Mouse (Mus musculus) CH12.LX (cell line): ENCODE results near the gene Dnah17. TPM values are rescaled to one million over a fixed set of nuclear protein-coding genes. Genes with fewer than 3 reads are reported as not detected.

Experiments
- DNase-seq: peaks from one replicate; pipeline ENCODE4 v3.0.0-alpha.2; 2013; ENCODE audit errors: extremely low read depth
- H3K27ac ChIP-seq: 2 replicates; pipeline ENCODE4 v1.5.1; 2012; ENCODE audit warnings: low read depth, mild to moderate bottlenecking, control low read depth, moderate library complexity; ENCODE audit not compliant: insufficient read depth
- H3K27me3 ChIP-seq: replicated peaks from 2 replicates; pipeline ENCODE3; 2012; ENCODE audit warnings: inconsistent platforms
- H3K36me3 ChIP-seq, 2 experiments: replicated peaks in 1 of 2; 2 replicates each; pipeline versions ENCODE3 to v1.6.1; 2012; ENCODE audit warnings: inconsistent platforms in 1 of 2, low read length in 1 of 2, mild to moderate bottlenecking in 1 of 2, mixed read lengths in 1 of 2, moderate library complexity in 1 of 2; ENCODE audit not compliant: control insufficient read depth in 1 of 2, insufficient read depth in 1 of 2
- H3K4me1 ChIP-seq, 2 experiments: 2 replicates each; pipeline ENCODE4 v1.6.1; 2012; ENCODE audit warnings: inconsistent platforms in 1 of 2, moderate library complexity in 1 of 2; ENCODE audit not compliant: insufficient read depth in 2 of 2, control insufficient read depth in 1 of 2
- H3K4me2 ChIP-seq: 2 replicates; pipeline ENCODE4 v1.6.1; 2012; ENCODE audit warnings: low read depth, mild to moderate bottlenecking, control low read depth; ENCODE audit not compliant: poor library complexity, insufficient read depth, severe bottlenecking
- H3K4me3 ChIP-seq, 3 experiments: fragments of 150-350 bp in 1 of 3; sonication (generic) in 1 of 3; replicated peaks in 1 of 3; 2 replicates each; pipeline versions ENCODE3 to v1.5.1; 2011 to 2012; ENCODE audit warnings: low read depth in 2 of 3, low read length in 2 of 3, mild to moderate bottlenecking in 2 of 3, moderate library complexity in 2 of 3, control low read depth in 1 of 3, improper control_type of control experiment in 1 of 3, inconsistent platforms in 1 of 3, mixed read lengths in 1 of 3; ENCODE audit not compliant: poor library complexity in 1 of 3
- H3K79me2 ChIP-seq: replicated peaks from 2 replicates; pipeline ENCODE4 v1.6.1; 2012; ENCODE audit warnings: mild to moderate bottlenecking, moderate library complexity; ENCODE audit not compliant: control insufficient read depth, poor library complexity, insufficient read depth, severe bottlenecking; ENCODE audit errors: extremely low read depth
- H3K9ac ChIP-seq: 2 replicates; pipeline ENCODE4 v1.6.1; 2012; ENCODE audit warnings: low read depth, mild to moderate bottlenecking, control low read depth, moderate library complexity; ENCODE audit not compliant: insufficient read depth
- H3K9me3 ChIP-seq: replicated peaks from 2 replicates; pipeline ENCODE3; 2012; ENCODE audit warnings: low read length, inconsistent platforms, mixed read lengths
- BHLHE40 ChIP-seq: IDR thresholded peaks from 2 replicates; pipeline ENCODE4 v1.6.1; 2011; ENCODE audit warnings: mild to moderate bottlenecking, low read depth, low read length, improper control_type of control experiment
- CHD1 ChIP-seq: IDR thresholded peaks from 2 replicates; pipeline ENCODE4 v1.6.1; 2012; ENCODE audit warnings: low read depth, low read length, improper control_type of control experiment, inconsistent platforms
- CHD2 ChIP-seq: IDR thresholded peaks from 2 replicates; pipeline ENCODE4 v1.6.1; 2011; ENCODE audit warnings: low read length, improper control_type of control experiment
- CTCF ChIP-seq, 2 experiments: IDR thresholded peaks in 1 of 2; conservative IDR thresholded peaks in 1 of 2; 2 replicates each; pipeline ENCODE4 v1.5.1; 2011 to 2012; ENCODE audit warnings: low read depth in 2 of 2, low read length in 2 of 2, improper control_type of control experiment in 1 of 2, inconsistent platforms in 1 of 2, mild to moderate bottlenecking in 1 of 2, moderate library complexity in 1 of 2
- EP300 ChIP-seq: IDR thresholded peaks from 2 replicates; pipeline ENCODE4 v1.6.1; 2011; ENCODE audit warnings: low read length, improper control_type of control experiment
- ETS1 ChIP-seq: conservative IDR thresholded peaks from 2 replicates; pipeline ENCODE4 v1.6.1; 2012; ENCODE audit warnings: low read depth, mild to moderate bottlenecking, inconsistent platforms, low read length, improper control_type of control experiment, moderate library complexity
- GABPA ChIP-seq: IDR thresholded peaks from 2 replicates; pipeline ENCODE4 v1.6.1; 2012; ENCODE audit warnings: low read depth, low read length, improper control_type of control experiment, inconsistent platforms; ENCODE audit not compliant: insufficient replicate concordance
- HCFC1 ChIP-seq: IDR thresholded peaks from 2 replicates; pipeline ENCODE4 v1.6.1; 2012; ENCODE audit warnings: low read depth, mild to moderate bottlenecking, inconsistent platforms, low read length, improper control_type of control experiment
- JUN ChIP-seq: IDR thresholded peaks from 2 replicates; pipeline ENCODE4 v1.6.1; 2011; ENCODE audit warnings: low read depth, mild to moderate bottlenecking, low read length, improper control_type of control experiment, moderate library complexity; ENCODE audit not compliant: insufficient read depth
- MAFK ChIP-seq: IDR thresholded peaks from 2 replicates; pipeline ENCODE4 v1.6.1; 2011; ENCODE audit warnings: low read length, improper control_type of control experiment; ENCODE audit not compliant: insufficient replicate concordance
- MAZ ChIP-seq: IDR thresholded peaks from 2 replicates; pipeline ENCODE4 v1.6.1; 2012; ENCODE audit warnings: low read depth, mild to moderate bottlenecking, inconsistent platforms, low read length, improper control_type of control experiment, moderate library complexity
- MEF2A ChIP-seq: IDR thresholded peaks from 2 replicates; pipeline ENCODE4 v1.6.1; 2014; ENCODE audit warnings: low read depth, mild to moderate bottlenecking, inconsistent platforms, low read length, improper control_type of control experiment, borderline replicate concordance
- NRF1 ChIP-seq: IDR thresholded peaks from 2 replicates; pipeline ENCODE4 v1.6.1; 2014; ENCODE audit warnings: low read depth, mild to moderate bottlenecking, inconsistent platforms, low read length, improper control_type of control experiment, moderate library complexity
- POLR2A ChIP-seq: IDR thresholded peaks from 2 replicates; pipeline ENCODE4 v1.6.1; 2011; ENCODE audit warnings: low read depth, mild to moderate bottlenecking, improper control_type of control experiment, low read length
- SMC3 ChIP-seq: IDR thresholded peaks from 2 replicates; pipeline ENCODE4 v1.6.1; 2011; ENCODE audit warnings: low read depth, low read length, improper control_type of control experiment
- TBP ChIP-seq: conservative IDR thresholded peaks from 2 replicates; pipeline ENCODE4 v1.6.1; 2011; ENCODE audit warnings: low read depth, low read length, improper control_type of control experiment
- dilution Hi-C: fragments of 300-500 bp; cut with MboI; formaldehyde crosslinking; loops from 2 replicates; pipeline ENCODE4 v1.14.3; 2020; ENCODE audit warnings: low sequenced_read_pairs; ENCODE audit not compliant: extremely low pct_unique_long_range_greater_than_20kb, extremely low pct_ligation_motif_present
- in situ Hi-C: fragments of 300-500 bp; cut with MboI; formaldehyde crosslinking; loops from 3 replicates; pipeline ENCODE4 v1.14.3; 2019; ENCODE audit warnings: low sequenced_read_pairs, low pct_ligation_motif_present, low pct_unique_long_range_greater_than_20kb, mixed read lengths
- polyA plus RNA-seq: library from polyadenylated mRNA; unstranded; fragments of >175 nt; gene quantifications from 2 replicates; pipeline ENCODE4 v1.2.1, GENCODE M21; 2012; ENCODE audit warnings: low read depth; ENCODE audit not compliant: insufficient read length
- total RNA-seq, 2 experiments: library from RNA; depleted of rRNA; stranded (reverse); fragments of 300-350 nt in 1 of 2; fragments of >200 nt in 1 of 2; gene quantifications; 2 replicates each; pipeline ENCODE4 v1.2.3; 2012 to 2014

Gene Dnah17
- total and polyA plus RNA-seq, 3 experiments: 0.08 to 0.23 TPM; not detected in 1

GRCm38 (mm10) chr11:118114581-118115110, 15.8 kb downstream of the Dnah17 start:
- Histone ChIP-seq H3K9ac (no peak overlapping the region), H3K4me2 (no peak overlapping the region), H3K4me3 (no peak overlapping the region), H3K27ac (no peak overlapping the region), H3K36me3 (no peaks in the 10 kb centered on the region), H3K79me2 (no peaks in the 10 kb centered on the region), H3K4me1 (peaks cover 14 to 22% of the 10 kb centered on the region in 2 experiments), H3K9me3 (no peaks in the 10 kb centered on the region), H3K27me3 (peaks cover 47% of the 10 kb centered on the region)
- dilution Hi-C loops: no loop called here
- in situ Hi-C loops: no loop called here
- peak; percentile 30 for DNase-seq
- TF ChIP-seq BHLHE40 (peak; percentile 49; the same call in 1 of the 2 replicates), TBP (no peak), POLR2A (no peak), MEF2A (no peak), NRF1 (no peak), MAZ (0 out of 2 replicates have a peak, but pooled peaks have one; percentile 37), GABPA (no peak)

GRCm38 (mm10) chr11:118113516-118114205, 16.8 kb downstream of the Dnah17 start:
- Histone ChIP-seq H3K4me1 (peaks cover 14 to 22% of the 10 kb centered on the region in 2 experiments), H3K9ac (no peak overlapping the region), H3K27me3 (peaks cover 51% of the 10 kb centered on the region), H3K4me3 (no peak overlapping the region), H3K79me2 (no peaks in the 10 kb centered on the region), H3K9me3 (no peaks in the 10 kb centered on the region), H3K4me2 (no peak overlapping the region), H3K27ac (no peak overlapping the region), H3K36me3 (no peaks in the 10 kb centered on the region)
- in situ Hi-C loops: no loop called here
- DNase-seq: no peak
- TF ChIP-seq SMC3 (no peak), BHLHE40 (no peak), ETS1 (no peak), MEF2A (no peak), HCFC1 (no peak), MAFK (no peak), JUN (no peak), CHD2 (no peak), CTCF (conservative IDR thresholded peaks at IDR 0.05 in 1 of 2, IDR thresholded peaks at IDR 0.05 in 1 of 2; ENCODE audit: low read depth in 2 of 2, low read length in 2 of 2) (no peak), EP300 (no peak), CHD1 (no peak)
- dilution Hi-C loops: no loop called here
